Mouse (Mus musculus) lung, adult 2 months (tissue): Measurements from ENCODE around the gene Cd209d. TPM values are rescaled to one million over a fixed set of nuclear protein-coding genes. Genes with fewer than 3 reads are reported as not detected.
"Not testable (repeated sequence)": the region's sequence is repeated elsewhere in the genome, so short reads cannot be mapped to it uniquely, and the experiment has no call there.

Source experiments
- DNase-seq: peaks from one replicate; pipeline ENCODE4 v3.0.0; 2022
- H3K4me1 ChIP-seq: fragments of 200-500 bp; 2 replicates; pipeline ENCODE4 v1.6.1; 2011; ENCODE audit warnings: low read length; ENCODE audit not compliant: control insufficient read depth, insufficient read depth
- H3K4me3 ChIP-seq: fragments of 200-500 bp; replicated peaks from 2 replicates; pipeline ENCODE3; 2011; ENCODE audit warnings: low read depth, mild to moderate bottlenecking, control low read depth, low read length; ENCODE audit errors: extremely low read depth
- CTCF ChIP-seq: fragments of 200-500 bp; IDR thresholded peaks from 2 replicates; pipeline ENCODE4 v1.5.1; 2011; ENCODE audit warnings: mild to moderate bottlenecking, low read length, control low read depth; ENCODE audit not compliant: insufficient read depth
- POLR2A ChIP-seq: fragments of 200-500 bp; IDR thresholded peaks from 2 replicates; pipeline ENCODE4 v1.6.1; 2011; ENCODE audit warnings: low read depth, mild to moderate bottlenecking, control low read depth, low read length, borderline replicate concordance; ENCODE audit errors: extremely low read depth
- WGBS: fragments of 180-500 bp; shearing (Covaris S2); methylation state at CpG from one replicate; pipeline ENCODE4 v1.1.7; 2018; 5-methylcytosine and 5-hydroxymethylcytosine counted together
- polyA plus RNA-seq: library from polyadenylated mRNA; depleted of rRNA; stranded (reverse); fragments of >200 nt; gene quantifications from 2 replicates; pipeline ENCODE4 v1.2.3, GENCODE M21; 2012; rRNA removed

Cd209d gene
- 0.52 and 0.55 TPM in 2 replicates for polyA plus RNA-seq

DNA sequence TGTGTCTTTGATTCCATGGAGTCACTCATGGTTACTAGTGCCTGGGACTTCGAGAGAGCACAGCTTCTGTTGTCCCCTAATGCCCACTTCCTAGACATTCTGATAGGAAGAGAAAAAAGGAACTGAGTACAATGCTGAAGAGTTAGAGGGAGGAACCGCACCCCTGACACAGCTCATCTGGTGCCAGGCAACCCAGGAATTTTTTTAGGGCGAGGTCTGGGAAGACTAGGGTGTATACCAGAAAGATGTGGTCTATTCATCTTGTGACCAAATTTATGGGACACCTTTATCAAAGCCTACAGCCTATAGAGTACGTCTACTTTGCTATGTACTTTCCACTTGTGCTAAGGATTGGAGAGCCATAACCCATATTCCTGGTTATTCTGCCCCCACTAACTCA is at the start of gene Cd209d:
Gene Cd209d, minus strand, starts transcription at position 101 of the 400 bp plus-strand sequence.
- TF ChIP-seq CTCF (no peak), POLR2A (no peak)
- no peak for DNase-seq
- Histone ChIP-seq H3K4me3 (no peak within 1 kb of the TSS), H3K4me1 (no peaks in the 10 kb centered on the region)
- 62% methylated on average over 4 of the region's 4 CpGs for WGBS

DNA sequence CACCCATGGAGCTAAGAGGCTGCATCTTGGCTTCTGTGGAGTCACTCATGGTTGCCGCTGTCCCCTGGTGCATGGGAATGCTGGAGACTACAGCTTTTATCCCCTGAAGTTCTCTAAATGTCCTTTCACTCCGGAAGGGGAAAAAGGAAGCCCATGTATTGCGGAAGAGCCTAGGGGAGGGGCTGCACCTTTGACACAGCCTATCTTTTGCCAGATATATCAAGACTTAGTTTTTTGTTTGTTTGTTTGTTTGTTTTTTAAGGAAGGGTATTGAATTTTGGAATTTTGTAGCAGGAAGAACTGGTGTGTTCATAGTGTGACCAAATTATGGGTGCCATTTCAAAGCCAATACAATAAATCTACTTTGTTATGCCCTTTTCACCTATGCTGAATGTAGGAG is 48.4 kb upstream of the Cd209d start, which contains the start of gene Cd209b:
Gene Cd209b, minus strand, starts transcription at position 101 of the 400 bp plus-strand sequence.
- 90% methylated on average over 3 of the region's 3 CpGs for WGBS
- Histone ChIP-seq H3K4me1 (no peaks in the 10 kb centered on the region), H3K4me3 (no peak within 1 kb of the TSS)
- TF ChIP-seq CTCF, result no peak
- no peak for TF ChIP-seq POLR2A
- DNase-seq, result no peak

DNA sequence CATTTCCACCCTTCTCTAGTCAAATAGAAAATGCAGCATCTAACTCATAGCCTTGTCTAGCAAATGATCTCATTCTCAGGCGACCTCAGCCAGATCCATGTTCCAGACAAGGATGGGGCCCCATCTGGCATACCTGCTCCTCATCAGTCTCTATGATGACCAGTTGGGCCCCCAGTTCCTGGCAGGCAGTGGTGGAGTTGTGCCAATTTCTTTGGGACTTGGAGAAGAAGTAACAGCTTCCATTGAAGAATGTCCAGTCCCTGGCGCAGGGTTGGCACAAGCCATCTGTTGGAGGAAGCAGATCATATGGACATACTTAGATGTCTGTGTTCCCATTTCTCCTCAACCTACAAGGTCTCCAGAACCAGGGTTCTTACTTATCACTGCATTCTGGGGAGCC is 2.2 kb downstream of the Cd209d start:
- Histone ChIP-seq H3K4me3 (no peak overlapping the region), H3K4me1 (no peaks in the 10 kb centered on the region)
- WGBS, result 78% methylated on average over 2 of the region's 2 CpGs
- TF ChIP-seq CTCF, result no peak
- no peak for TF ChIP-seq POLR2A
- no peak for DNase-seq

DNA sequence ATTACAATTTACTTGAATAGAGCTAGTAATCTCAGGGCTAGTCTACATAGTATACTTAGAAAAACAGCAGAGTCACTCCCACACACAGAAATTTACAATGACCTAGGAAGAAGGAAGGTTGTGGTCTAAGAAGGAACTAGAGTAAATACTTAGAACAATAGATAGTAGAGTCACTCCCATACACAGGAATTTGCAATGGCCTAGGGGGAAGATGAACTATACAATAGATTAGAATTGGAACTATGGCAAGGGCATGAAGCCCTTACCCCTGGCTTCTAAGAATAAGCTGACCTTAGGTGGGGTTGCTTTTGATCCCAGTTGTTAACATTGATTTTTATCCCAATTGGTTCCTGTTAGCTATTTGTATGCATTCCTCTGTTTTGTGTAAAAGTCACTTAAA is 15.6 kb downstream of the Cd209d start:
- not testable (repeated sequence) for H3K4me1 ChIP-seq, DNase-seq, H3K4me3 ChIP-seq

DNA sequence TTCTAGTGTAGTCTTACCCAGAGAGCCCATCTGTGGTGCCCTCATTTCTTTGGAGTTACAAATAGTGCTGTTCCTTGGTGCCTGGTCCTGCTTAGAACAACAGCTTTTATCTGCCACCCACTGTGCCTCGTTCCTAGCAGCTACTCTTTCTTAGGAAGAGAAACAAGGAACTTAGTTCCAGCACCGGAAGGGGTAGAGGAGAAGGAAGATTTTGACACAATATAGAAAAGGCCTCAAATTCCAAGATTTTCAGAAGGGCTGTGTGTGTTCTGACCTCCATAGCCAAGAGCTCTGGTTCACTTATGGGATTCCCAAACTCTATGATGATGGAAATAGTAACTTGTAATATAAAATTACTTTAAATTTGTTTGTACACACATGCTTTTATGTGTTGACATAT is 24.1 kb downstream of the Cd209d start, which contains the start of gene Cd209e:
Gene Cd209e, minus strand, starts transcription at position 101 of the 400 bp plus-strand sequence.
- DNase-seq, result no peak
- 58% methylated on average over 2 of the region's 2 CpGs for WGBS
- no peak for TF ChIP-seq POLR2A
- TF ChIP-seq CTCF, result no peak

More for the DNA sequence above, 24.1 kb downstream of the Cd209d start, which contains the start of gene Cd209e:
- Histone ChIP-seq H3K4me3 (no peak within 1 kb of the TSS), H3K4me1 (no peaks in the 10 kb centered on the region)

Other genes starting within 250 kb of the Cd209d start
- 115 and 153 TPM in 2 replicates for gene Stxbp2, start 247.6 kb downstream of the Cd209d start, polyA plus RNA-seq
- gene Retn, start 222.8 kb downstream of the Cd209d start, polyA plus RNA-seq, result 6.2 and 10.8 TPM in 2 replicates
- 8.2 and 10.0 TPM in 2 replicates for gene Mcemp1, start 212.8 kb downstream of the Cd209d start, polyA plus RNA-seq
- 6.5 and 17.4 TPM in 2 replicates for gene Fcor, start 206.2 kb downstream of the Cd209d start, polyA plus RNA-seq
- 28.5 and 28.7 TPM in 2 replicates for gene Trappc5, start 202.3 kb downstream of the Cd209d start, polyA plus RNA-seq
- gene Fcer2a, start 184.4 kb downstream of the Cd209d start, polyA plus RNA-seq, result 2.7 and 12.5 TPM in 2 replicates
- 0.55 and 1.1 TPM in 2 replicates for gene Clec4g, start 157.9 kb downstream of the Cd209d start, polyA plus RNA-seq
- gene Cd209a, start 129.6 kb downstream of the Cd209d start, polyA plus RNA-seq, result 0.55 and 6.1 TPM in 2 replicates
- not detected in 2 replicates for gene Cd209e, start 24.2 kb downstream of the Cd209d start, polyA plus RNA-seq
- gene Cd209b, start 48.3 kb upstream of the Cd209d start, polyA plus RNA-seq, result 0.52 and 0.89 TPM in 2 replicates
- 1.2 and 2.1 TPM in 2 replicates for gene Cd209c, start 76.2 kb upstream of the Cd209d start, polyA plus RNA-seq
- gene Cd209f, start 227.3 kb upstream of the Cd209d start, polyA plus RNA-seq, result 2.9 and 3.4 TPM in 2 replicates